Mouse (Mus musculus) limb, embryonic 12.5 days (tissue): Measurements from ENCODE around the gene Spn. TPM values are rescaled to one million over a fixed set of nuclear protein-coding genes. Genes with fewer than 3 reads are reported as not detected.

Experiments used
- ATAC-seq: fragments of 200-750 bp; cut with Nextera tagmentation; 2 replicates; pipeline ENCODE4 v1.8.0; 2017; ENCODE audit warnings: low read depth, moderate TSS enrichment; ENCODE audit not compliant: insufficient number of reproducible peaks, insufficient read depth, low FRiP score, low TSS enrichment
- H3K27ac ChIP-seq: fragments of 300-500 bp; sonication (generic); 2 replicates; pipeline ENCODE4 v1.5.1; 2016; ENCODE audit warnings: mild to moderate bottlenecking, moderate library complexity
- H3K27me3 ChIP-seq: fragments of 300-500 bp; sonication (generic); 2 replicates; pipeline ENCODE4 v1.6.1; 2016; ENCODE audit warnings: mild to moderate bottlenecking, moderate library complexity
- H3K36me3 ChIP-seq: fragments of 300-500 bp; sonication (generic); 2 replicates; pipeline ENCODE4 v1.6.1; 2016; ENCODE audit warnings: mild to moderate bottlenecking, moderate library complexity
- H3K4me1 ChIP-seq: fragments of 300-500 bp; sonication (generic); replicated peaks from 2 replicates; pipeline ENCODE4 v1.6.1; 2016
- H3K4me2 ChIP-seq: fragments of 300-500 bp; sonication (generic); 2 replicates; pipeline ENCODE4 v1.6.1; 2016; ENCODE audit warnings: mild to moderate bottlenecking, moderate library complexity
- H3K4me3 ChIP-seq: fragments of 300-500 bp; sonication (generic); replicated peaks from 2 replicates; pipeline ENCODE4 v1.5.1; 2016; ENCODE audit warnings: mild to moderate bottlenecking
- H3K9ac ChIP-seq: fragments of 300-500 bp; sonication (generic); replicated peaks from 2 replicates; pipeline ENCODE4 v1.6.1; 2016; ENCODE audit warnings: mild to moderate bottlenecking, moderate library complexity
- H3K9me3 ChIP-seq: fragments of 300-500 bp; sonication (generic); 2 replicates; pipeline ENCODE4 v1.6.1; 2016; ENCODE audit warnings: mild to moderate bottlenecking, moderate library complexity
- WGBS: fragments of 180-500 bp; shearing (Covaris S2); methylation state at CpG from one replicate; pipeline ENCODE4 v1.1.7; 2016; 5-methylcytosine and 5-hydroxymethylcytosine counted together
- polyA plus RNA-seq: library from polyadenylated mRNA; unstranded; fragments of >200 nt; fragmentation: Nextera tagmentation; extraction: Ambion mirVana; gene quantifications from 2 replicates; pipeline ENCODE4 v1.2.1, GENCODE M21; 2016

Gene Spn
- polyA plus RNA-seq, 1 experiment from 2014 or later: not detected

- no peaks in the 10 kb centered on the region for H3K27me3 ChIP-seq
- no peak overlapping the region for H3K4me3 ChIP-seq
- no peaks in the 10 kb centered on the region for H3K36me3 ChIP-seq
- no peak overlapping the region for H3K9ac ChIP-seq
- H3K9me3 ChIP-seq: no peaks in the 10 kb centered on the region
- no peak overlapping the region for H3K4me2 ChIP-seq
- no peak for ATAC-seq
- H3K4me1 ChIP-seq: no peaks in the 10 kb centered on the region; the same call in 1 of the 2 replicates
- WGBS: 76% methylated on average over 7 of the region's 7 CpGs
- no peak overlapping the region for H3K27ac ChIP-seq
Observed at GRCm38 (mm10) chr7:127140623-127141404, 3.2 kb upstream of the Spn start.

- Histone ChIP-seq H3K9ac (no peak overlapping the region), H3K4me1 (no peaks in the 10 kb centered on the region), H3K36me3 (no peaks in the 10 kb centered on the region), H3K27me3 (peaks cover 6% of the 10 kb centered on the region; the same call in 1 of the 2 replicates), H3K4me2 (no peak overlapping the region), H3K27ac (no peak overlapping the region), H3K4me3 (no peak overlapping the region), H3K9me3 (no peaks in the 10 kb centered on the region)
- ATAC-seq: no peak
- WGBS: 57% methylated on average over 5 of the region's 5 CpGs
Observed at GRCm38 (mm10) chr7:127139562-127139961, 1.9 kb upstream of the Spn start.

- H3K4me1 ChIP-seq: no peaks in the 10 kb centered on the region
- H3K9ac ChIP-seq: no peak overlapping the region
- no peaks in the 10 kb centered on the region for H3K9me3 ChIP-seq
- H3K27me3 ChIP-seq: peaks cover 7% of the 10 kb centered on the region; the same call in 1 of the 2 replicates
- no peaks in the 10 kb centered on the region for H3K36me3 ChIP-seq
- H3K4me2 ChIP-seq: no peak overlapping the region
- 92% methylated on average over 7 of the region's 7 CpGs for WGBS
- no peak for ATAC-seq
- no peak overlapping the region for H3K4me3 ChIP-seq
- no peak overlapping the region for H3K27ac ChIP-seq
Observed at GRCm38 (mm10) chr7:127139100-127139499, 1.5 kb upstream of the Spn start.

GRCm38 (mm10) chr7:127136181-127137071 lies 1.2 kb downstream of the Spn start:
- Histone ChIP-seq H3K9ac (no peak overlapping the region), H3K4me2 (no peak overlapping the region), H3K27me3 (peaks cover 7% of the 10 kb centered on the region; the same call in 1 of the 2 replicates), H3K27ac (no peak overlapping the region), H3K36me3 (no peaks in the 10 kb centered on the region), H3K4me3 (no peak overlapping the region), H3K4me1 (no peaks in the 10 kb centered on the region), H3K9me3 (no peaks in the 10 kb centered on the region)
- WGBS: 84% methylated on average over 22 of the region's 22 CpGs
- no peak for ATAC-seq

- Histone ChIP-seq H3K27ac (no peak overlapping the region), H3K4me1 (no peaks in the 10 kb centered on the region), H3K9ac (no peak overlapping the region), H3K9me3 (no peaks in the 10 kb centered on the region), H3K36me3 (no peaks in the 10 kb centered on the region), H3K27me3 (peaks cover 7% of the 10 kb centered on the region; the same call in 1 of the 2 replicates), H3K4me3 (no peak overlapping the region), H3K4me2 (no peak overlapping the region)
- ATAC-seq: no peak
- 78% methylated on average over 11 of the region's 11 CpGs for WGBS
Observed at GRCm38 (mm10) chr7:127134821-127135447, 2.7 kb downstream of the Spn start.

GRCm38 (mm10) chr7:127133125-127133524 lies 4.5 kb downstream of the Spn start:
- no peak for ATAC-seq
- peaks cover 7% of the 10 kb centered on the region; the same call in 1 of the 2 replicates for H3K27me3 ChIP-seq
- H3K4me2 ChIP-seq: no peak overlapping the region
- H3K9ac ChIP-seq: no peak overlapping the region
- H3K36me3 ChIP-seq: no peaks in the 10 kb centered on the region
- no peak overlapping the region for H3K4me3 ChIP-seq
- no peaks in the 10 kb centered on the region for H3K9me3 ChIP-seq
- WGBS: 74% methylated on average over 5 of the region's 5 CpGs
- no peak overlapping the region for H3K27ac ChIP-seq
- H3K4me1 ChIP-seq: no peaks in the 10 kb centered on the region

- no peak overlapping the region for H3K4me2 ChIP-seq
- no peak overlapping the region for H3K27ac ChIP-seq
- H3K27me3 ChIP-seq: peaks cover 2% of the 10 kb centered on the region; the same call in 1 of the 2 replicates
- no peak overlapping the region for H3K4me3 ChIP-seq
- no peak for ATAC-seq
- no peaks in the 10 kb centered on the region for H3K36me3 ChIP-seq
- H3K4me1 ChIP-seq: no peaks in the 10 kb centered on the region
- 0 out of 2 replicates have a peak, but pooled peaks cover 2% of the 10 kb centered on the region for H3K9me3 ChIP-seq
- WGBS: 22% methylated on average over 4 of the region's 4 CpGs
- H3K9ac ChIP-seq: no peak overlapping the region
Observed at GRCm38 (mm10) chr7:127129638-127130037, 8.0 kb downstream of the Spn start.

GRCm38 (mm10) chr7:127121911-127122270 lies 15.7 kb downstream of the Spn start, which contains the start of gene Qprt:
TSS of gene Qprt (minus strand) at chr7:127122226.
- Histone ChIP-seq H3K4me3 (0 out of 2 replicates have a peak within 1 kb of the TSS, but pooled peaks have one; percentile 13), H3K36me3 (no peaks in the 10 kb centered on the region), H3K4me2 (peak within 1 kb of the TSS; percentile 24), H3K9me3 (0 out of 2 replicates have a peak, but pooled peaks cover 9% of the 10 kb centered on the region), H3K4me1 (peaks cover 17% of the 10 kb centered on the region), H3K9ac (no peak within 1 kb of the TSS), H3K27me3 (peaks cover 44% of the 10 kb centered on the region), H3K27ac (no peak within 1 kb of the TSS)
- ATAC-seq: no peak
- 6% methylated on average over 7 of the region's 7 CpGs for WGBS

- 10% methylated on average over 21 of the region's 21 CpGs for WGBS
- Histone ChIP-seq H3K27ac (no peak overlapping the region), H3K27me3 (peaks cover 44% of the 10 kb centered on the region), H3K9me3 (0 out of 2 replicates have a peak, but pooled peaks cover 9% of the 10 kb centered on the region), H3K4me2 (peak overlapping the region; percentile 24), H3K4me1 (peaks cover 19% of the 10 kb centered on the region), H3K36me3 (no peaks in the 10 kb centered on the region), H3K4me3 (0 out of 2 replicates have a peak overlapping the region, but pooled peaks have one; percentile 13), H3K9ac (no peak overlapping the region)
- ATAC-seq: no peak
Observed at GRCm38 (mm10) chr7:127121061-127121910, 16.3 kb downstream of the Spn start.

GRCm38 (mm10) chr7:127118671-127119445 lies 18.8 kb downstream of the Spn start:
- Histone ChIP-seq H3K9me3 (no peaks in the 10 kb centered on the region), H3K27me3 (peaks cover 44% of the 10 kb centered on the region), H3K4me1 (peaks cover 19% of the 10 kb centered on the region), H3K4me3 (no peak overlapping the region), H3K27ac (no peak overlapping the region), H3K9ac (no peak overlapping the region), H3K36me3 (no peaks in the 10 kb centered on the region), H3K4me2 (no peak overlapping the region)
- no peak for ATAC-seq
- WGBS: 59% methylated on average over 14 of the region's 14 CpGs
